Mouse (Mus musculus) heart, adult 18-20 months (tissue): ENCODE results near the gene Gm21970. TPM values are rescaled to one million over a fixed set of nuclear protein-coding genes. Genes with fewer than 3 reads are reported as not detected.
A peak's percentile ranks its signal among the peaks of the same experiment; 100 is the strongest.

Experiments used
- DNase-seq, 2 experiments: peaks; one replicate each; pipeline ENCODE4 v3.0.0; 2021 to 2022; ENCODE audit warnings: mixed read lengths in 1 of 2
- total RNA-seq, 2 experiments: library from RNA; stranded (reverse); gene quantifications; 2 replicates each; pipeline ENCODE4 v1.2.3; 2021

Gm21970 gene
- total RNA-seq, 2 experiments from 2014 or later = not detected

DNA sequence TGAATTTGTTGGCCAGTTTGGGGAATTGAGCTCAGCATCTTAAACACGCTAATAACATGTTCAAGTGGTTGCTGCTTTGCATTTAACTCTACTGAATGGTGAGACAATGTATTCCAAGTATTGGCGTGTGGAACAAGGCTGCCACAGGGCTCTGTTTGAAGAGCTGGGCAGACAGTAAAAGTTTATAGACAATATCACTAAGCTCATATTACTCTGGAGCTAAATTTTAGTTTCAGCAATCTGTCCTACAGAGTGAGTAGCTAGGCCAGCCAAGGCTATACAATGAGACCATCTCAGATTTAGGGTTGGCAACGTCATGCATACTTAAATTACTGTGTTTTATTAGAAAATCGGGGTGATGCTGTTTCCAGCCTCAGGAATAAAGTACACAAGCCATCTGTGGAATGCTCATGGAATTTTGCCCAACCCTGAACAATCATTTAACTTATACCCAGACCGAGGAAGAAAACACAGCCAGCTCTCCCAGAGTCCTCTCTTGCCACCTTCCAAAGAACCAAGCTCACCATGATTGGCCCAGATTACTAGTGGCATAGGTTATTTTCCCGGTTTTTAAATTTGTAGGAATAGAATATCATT lies 10.1 kb downstream of the Gm21970 start:
- no peak for DNase-seq

DNA sequence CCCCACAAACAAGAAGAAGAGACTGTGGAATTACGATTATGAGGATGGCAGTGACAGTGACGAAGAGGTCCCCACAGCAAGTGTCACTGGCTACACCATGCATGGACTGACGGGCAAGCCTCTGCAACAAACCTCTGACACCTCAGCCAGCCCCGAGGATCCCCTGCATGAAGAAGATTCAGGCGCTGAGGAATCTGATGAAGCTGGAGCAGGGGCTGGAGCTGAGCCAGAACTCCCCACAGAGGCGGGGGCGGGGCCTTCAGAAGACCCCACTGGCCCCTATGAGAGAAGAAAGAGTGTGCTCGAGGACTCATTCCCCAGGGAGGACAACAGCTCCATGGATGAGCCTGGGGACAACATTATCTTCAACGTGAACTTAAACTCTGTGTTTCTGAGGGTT lies 12.3 kb downstream of the Gm21970 start:
- no peak for DNase-seq

DNA sequence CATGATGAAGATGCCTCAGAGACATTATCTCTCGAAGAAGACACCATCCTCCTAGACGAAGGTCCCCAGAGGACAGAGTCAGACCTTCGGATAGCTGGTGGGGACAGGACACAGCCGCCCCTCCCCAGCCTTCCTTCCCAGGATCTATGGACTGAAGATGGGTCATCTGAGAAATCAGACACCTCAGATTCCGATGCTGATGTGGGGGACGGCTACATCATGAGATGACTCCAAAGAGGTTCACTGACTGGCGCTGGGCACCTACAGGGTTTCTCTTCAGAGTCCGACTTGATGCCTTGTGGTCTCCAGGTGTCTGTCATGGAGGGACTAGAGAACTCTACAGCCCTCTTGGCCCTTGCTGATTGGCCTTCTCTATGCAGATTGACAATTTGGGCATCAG lies 12.7 kb downstream of the Gm21970 start:
- no peak for DNase-seq

DNA sequence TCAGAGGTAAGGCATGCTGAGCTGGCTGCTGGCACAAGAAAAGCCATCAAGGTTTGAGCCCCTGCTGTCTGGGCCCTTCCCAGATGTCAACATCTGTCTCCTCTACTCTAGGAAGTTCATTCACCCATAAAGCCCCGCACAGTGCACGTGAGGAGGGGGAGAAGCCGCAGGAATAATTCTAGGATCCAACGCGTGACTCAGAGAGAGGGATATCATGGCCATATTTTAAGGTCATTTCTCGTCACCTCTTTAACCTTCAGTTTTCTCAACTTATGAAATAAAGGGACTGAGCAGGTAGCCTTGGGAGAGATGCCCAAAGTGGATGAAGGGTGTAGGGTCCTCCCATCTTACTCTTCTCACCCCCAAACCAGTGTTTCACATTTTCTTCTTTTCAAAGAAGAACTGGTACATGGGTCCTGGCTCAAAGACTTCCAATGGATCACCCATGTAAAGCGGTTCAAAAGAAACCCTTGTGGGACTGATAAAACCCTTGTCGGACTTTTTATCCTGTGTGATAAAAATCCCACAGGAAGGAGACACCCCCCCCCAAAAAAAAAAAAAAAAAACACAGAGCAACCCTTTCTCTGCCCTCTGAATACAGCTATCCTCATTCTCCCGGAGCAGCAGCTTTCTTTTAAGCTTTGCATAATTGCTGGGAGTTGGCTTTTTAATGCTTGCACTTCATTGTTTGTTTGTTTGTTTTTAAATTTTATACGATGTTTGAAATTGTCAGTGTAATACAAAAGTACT lies 13.5 kb downstream of the Gm21970 start:
- DNase-seq = no peak

DNA sequence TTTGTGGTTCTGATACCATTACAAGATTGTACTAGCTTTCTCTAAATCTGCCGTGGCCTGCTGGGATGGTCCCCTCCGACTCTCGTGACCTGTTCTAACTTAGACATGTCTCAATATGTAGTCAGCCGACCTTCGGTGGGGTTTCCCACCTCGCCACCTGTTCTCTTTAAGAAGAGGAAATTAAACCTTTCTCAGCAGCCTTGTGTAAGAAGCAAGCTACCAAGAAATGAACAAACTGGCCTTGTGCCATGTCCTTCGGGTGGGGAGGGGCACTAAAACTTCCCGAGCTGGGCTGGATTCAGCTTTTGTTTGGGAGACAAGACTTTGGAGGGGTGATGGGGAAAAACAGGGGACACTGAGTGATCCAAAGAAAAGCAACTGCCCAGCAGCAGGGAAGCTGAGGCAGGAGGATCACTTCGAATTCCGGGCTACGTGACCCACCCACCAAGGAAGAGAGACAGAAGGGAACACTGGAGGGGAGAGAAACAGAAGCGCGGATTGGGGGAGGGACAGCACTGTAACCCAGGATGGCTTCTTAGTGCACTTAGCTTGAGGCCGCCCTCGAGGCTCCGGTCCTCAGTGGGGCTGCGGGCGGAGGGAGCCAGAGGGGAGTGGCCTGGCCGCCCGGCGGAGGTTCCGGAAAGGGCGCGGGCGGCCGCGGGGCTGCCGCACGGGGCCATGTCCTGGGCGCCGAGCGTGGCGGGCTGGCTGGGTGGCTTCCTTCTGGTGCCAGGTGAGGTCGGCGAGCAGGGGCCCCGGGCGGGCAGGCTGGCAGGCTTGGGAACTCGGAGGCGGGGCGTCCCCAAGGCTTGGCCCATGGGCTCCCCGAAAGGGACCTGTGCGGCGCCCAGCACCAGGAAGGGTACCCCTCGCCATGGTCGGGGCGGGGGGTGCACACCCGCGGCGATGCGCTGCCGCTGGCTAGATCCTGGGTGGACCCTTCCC lies 14.4 kb downstream of the Gm21970 start, which contains the start of gene Il10rb:
TSS of gene Il10rb (plus strand) at position 525 of the 945 bp plus-strand sequence.
- DNase-seq = peak; percentile 85 to 92

DNA sequence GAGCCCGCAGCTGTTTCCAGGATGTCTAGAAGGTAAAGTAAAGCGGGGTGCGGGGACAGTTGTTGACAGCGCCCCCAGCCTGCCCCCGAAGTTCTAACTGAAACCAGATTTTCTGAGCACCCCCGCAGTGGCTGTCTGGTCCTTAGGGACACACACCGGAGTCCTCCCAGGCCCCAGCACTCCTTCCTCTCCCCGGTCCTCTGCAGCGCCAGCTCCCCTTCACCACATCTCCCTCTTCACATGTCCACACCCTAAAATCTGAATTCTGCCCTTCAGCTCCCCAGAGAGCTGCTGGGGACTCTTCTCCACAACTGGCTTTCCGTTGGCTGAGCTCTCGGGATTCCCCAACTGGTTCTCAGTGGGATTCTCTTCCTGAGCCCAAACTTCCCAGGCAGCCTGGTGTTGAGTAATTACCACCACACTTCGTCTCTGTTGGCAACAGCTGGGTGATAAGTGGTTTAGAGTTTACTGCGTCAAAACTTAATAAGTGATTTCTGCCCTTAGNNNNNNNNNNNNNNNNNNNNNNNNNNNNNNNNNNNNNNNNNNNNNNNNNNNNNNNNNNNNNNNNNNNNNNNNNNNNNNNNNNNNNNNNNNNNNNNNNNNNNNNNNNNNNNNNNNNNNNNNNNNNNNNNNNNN lies 15.2 kb downstream of the Gm21970 start:
- DNase-seq = peak; percentile 77 to 79

DNA sequence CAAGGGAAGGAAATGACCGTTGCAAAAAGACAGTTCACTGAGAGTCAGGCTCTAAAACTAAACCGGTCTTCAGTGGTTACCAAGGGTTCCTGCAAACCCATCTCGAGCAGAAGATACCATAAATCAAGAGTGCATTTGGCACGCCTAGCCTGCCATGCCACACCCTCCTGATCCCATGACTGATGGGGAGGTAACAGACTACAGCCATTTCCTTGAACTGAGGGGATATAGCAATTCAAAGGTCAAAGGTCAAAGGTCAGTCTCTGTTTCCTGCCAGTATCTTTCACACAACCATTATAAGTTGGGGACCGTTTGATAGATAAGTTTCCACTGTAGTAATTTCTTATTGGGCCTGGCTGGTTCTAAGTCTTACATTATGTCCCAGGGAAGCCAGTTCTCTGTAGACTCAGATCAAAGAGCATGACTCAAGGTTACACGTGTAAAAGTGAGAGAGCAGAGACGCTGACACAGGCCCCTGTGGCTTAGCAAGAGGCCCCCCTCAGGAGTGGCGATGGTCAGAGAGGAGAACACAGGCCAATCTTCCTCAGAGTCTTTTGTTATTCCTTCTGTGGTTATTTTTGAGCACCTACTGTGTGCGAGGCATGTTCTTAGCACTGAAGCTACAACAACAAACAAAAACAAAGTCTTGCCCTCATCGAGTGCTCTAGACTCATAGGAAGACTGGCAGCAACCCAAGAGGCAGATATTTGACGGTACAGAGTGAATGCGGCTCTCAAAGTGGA lies 21.8 kb downstream of the Gm21970 start:
- no peak for DNase-seq

DNA sequence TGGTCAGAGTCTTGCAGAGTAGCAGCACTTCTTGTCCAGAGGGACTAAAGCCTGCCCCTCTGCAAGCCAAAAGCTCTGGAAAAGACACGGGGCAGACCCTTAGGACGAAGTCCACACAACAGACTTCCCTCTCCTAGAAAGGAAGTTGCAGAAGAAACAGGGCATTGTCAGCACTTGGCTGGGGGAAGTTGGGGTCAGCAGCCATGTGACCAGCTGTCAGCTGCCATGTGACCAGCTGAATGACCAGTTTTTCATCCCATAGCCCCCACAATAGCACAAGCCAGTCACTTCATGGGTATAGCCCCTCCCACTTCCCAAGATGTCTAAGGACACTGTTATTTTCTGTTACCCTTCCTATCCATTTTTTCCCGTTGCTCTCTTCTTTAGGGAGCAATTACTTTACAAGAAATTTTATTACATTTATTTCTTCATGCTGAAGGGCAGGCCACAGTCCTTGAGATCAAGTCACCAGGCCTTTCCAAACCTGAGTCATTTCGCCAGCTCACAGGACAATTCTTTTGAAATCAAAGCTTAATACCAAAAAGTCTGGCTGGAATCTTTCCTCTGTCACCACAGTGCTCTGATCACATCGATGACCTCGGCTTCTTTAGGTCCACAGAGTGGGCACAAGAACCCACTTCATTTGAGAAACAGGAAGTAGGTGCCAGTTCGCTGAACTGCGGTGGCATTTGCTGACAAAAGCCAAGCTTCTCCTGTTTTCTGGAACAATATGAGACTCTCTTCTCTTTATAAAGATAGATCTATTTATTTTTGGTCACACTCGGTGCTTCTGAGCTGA lies 24.1 kb downstream of the Gm21970 start:
- peak in 1 of 2 experiments; percentile 70 for DNase-seq

DNA sequence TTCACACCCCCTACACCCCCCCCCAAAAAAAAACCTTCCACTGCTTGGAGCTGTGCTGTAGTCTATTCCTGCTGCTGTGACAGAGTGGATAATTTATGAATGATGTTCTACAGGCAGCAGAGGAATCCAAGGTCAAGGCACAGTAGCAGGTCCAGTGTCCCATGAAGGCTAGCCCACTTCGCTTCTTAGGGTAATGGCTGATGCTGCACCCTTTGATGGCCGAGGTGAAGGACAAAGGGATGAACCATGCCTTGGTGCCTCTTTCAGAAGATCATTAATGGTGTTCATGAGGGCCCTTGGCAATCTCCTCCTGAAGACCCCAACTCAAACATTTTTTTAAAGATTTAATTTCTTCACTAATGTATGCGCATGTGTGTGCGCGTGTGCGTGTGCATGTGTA lies 24.8 kb downstream of the Gm21970 start:
- DNase-seq = no peak

DNA sequence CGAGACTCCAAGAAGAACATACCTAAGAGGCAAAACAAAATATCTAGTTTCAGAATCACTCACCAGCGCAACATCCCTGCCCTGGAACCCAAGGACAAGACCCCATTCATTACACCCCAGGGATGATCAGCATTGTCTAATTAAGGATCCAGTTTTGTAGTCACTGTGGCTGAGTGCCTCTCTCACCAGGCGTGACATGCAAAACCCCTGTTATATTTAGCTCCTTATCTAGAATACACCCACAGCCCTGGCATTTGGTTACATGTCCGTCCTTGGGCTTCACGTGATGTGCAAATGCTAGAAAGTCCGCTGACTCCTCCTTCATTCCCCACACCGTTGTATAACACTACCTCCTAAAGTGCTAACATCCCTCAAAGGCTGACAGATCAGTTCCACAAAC lies 25.4 kb downstream of the Gm21970 start:
- peak; percentile 74 to 84 for DNase-seq

DNA sequence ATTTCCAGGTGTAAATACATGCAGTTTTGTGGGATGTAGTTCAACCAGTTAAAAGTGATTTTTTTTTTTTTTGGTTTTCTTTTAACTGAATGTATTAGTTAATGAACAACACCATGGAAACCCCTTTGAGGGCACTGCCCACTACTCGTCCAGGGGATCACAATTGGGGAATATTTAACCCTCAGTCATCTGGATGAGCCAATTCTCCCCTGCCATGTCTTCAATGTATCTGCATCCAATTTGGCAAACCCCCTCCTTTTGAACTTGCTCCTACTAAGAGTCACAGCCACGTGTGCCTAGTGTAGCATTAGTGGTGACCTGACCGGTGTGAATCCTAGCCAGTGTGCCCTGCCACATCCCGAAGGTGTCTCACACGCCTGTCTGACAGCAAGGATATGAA lies 27.0 kb downstream of the Gm21970 start:
- no peak for DNase-seq

DNA sequence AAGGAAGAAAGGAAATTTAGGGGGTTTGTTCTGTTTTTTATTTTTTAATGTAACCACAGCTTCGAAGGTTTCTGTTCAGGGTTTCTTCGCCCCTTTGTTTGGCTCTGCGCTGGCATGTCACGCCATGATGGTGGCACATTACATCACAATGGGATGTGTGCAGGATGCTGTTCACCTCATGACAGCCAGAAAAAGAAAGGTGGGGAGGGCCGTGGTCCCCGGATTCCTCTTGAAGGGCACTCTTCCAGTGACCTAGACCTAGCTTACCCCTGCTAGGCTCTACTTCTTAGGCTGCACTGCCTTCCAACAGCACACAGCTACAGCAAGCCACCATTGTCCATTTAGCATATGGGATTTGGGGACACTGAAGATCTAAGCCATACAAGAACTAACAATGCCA lies 34.3 kb downstream of the Gm21970 start:
- DNase-seq = no peak

DNA sequence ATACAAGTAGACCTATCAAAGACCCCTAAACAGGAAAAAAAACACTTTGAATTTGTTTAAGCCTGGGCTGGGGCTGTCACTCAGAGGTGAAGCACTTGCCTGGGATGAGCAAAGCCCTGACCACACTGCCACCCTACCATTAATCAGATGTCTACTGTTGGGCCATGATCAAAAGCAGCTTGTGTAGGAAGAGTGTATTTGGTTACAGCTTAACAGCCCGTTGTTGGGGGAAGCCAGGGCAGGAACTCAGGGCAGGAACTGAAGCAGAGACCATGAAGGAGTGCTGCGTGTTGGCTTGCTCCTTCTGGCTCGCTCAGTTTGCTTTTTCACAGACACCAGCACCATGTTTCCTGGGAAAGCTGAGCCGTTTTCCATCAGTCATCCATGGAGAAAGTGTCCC lies 35.1 kb downstream of the Gm21970 start:
- DNase-seq = no peak

DNA sequence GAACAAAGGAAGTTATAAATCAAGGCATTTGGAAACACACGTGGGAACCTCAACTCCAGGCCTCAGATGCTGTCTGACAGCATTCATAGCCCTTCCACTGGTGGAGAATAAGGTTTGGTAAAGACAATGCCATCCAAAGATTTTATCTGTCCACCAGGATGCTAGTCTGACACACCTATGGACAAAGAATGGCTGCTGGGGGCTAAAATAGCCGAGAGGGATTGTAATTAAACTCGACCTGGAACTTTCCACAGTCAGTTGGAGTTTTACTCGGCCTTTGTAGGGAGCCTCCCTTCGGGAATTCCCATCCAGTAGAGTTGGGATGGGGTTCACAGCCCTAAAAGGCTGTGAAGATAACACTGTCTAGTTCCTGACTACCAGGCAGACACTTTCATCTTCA lies 35.9 kb downstream of the Gm21970 start:
- no peak for DNase-seq

DNA sequence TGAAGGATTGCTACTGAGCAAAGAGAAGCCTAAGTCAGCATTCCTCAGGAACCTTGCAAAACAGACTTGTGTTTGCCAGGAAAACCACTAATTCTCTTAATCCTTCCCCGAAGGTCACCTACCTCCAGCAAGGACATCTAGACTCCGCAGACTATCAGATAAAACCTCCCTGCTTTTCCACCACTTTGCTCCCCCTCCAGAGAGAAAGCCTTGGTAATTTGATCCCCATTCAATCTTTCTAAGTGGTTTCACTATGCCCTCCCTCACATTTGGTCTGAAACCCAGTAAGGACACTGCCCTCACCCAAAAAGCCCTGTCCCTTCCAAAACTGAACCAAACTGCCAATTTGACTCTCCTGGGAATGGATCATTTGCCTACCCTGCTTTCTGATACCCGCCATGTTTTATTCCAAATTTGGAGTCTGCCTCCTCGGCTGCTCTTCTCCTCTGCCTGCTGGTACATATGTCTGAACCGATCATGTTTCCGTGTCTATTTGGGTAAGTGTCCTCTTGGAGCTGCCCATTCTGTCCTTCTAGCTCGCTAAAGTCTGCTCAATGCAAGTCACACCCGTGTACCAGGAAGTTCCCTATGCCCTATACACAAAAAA lies 36.8 kb downstream of the Gm21970 start:
- no peak for DNase-seq

DNA sequence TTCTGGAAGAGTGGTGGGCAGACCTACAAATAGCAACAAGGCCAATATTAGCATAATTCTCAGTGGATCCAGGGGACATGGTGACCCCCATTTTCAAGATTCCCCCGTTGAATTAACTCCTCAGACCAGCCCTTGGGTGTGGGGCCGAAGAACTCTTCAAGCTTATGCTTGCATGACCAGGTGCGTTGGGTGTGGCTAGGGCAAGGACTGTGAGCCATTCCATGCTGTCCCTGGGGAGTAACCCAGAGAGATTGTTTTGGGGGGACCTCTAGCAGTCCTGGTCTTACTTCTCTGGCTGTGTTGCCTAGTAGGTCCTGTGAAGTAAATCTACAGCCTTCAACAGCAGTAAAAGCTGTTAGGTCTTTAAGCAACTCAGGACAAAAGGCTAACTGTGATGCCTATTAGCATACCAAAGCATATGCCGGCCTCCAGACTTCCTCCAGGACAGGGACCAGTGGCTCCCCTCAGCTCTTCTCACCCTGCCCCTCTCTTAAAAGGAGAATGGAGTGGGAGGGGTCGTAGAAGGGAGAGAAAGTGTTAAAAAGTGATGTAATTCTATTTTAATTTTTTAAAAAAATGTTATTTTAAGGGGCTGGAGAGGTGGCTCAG lies 41.3 kb downstream of the Gm21970 start:
- no peak for DNase-seq

DNA sequence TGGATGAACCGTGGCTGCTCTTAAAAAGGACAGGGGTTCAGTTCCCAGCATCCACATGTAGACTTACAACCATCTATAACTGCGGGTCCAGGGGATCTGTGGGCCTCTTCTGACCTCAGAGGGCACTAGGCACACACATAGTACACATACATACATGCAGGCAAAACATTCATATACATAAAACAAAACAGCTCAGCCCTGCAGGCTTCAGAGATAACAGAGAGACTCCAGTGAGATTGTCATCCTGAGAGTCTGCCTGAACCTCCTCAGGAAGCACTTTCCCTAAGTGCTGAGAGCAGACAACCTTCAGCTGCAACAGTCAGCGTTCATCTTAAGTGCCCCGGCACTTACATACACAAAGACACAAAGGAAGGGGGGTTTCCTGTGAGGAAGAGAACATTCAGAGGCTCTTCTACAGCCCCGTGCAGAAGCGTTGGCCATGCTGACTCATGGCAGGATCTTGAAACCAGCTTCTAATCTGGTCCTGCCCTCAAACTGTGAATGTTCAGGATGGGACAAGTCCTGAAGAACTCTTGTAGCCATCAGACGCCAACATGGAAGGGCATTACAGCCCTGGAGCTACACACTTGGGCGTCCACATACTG lies 41.9 kb downstream of the Gm21970 start:
- no peak for DNase-seq

DNA sequence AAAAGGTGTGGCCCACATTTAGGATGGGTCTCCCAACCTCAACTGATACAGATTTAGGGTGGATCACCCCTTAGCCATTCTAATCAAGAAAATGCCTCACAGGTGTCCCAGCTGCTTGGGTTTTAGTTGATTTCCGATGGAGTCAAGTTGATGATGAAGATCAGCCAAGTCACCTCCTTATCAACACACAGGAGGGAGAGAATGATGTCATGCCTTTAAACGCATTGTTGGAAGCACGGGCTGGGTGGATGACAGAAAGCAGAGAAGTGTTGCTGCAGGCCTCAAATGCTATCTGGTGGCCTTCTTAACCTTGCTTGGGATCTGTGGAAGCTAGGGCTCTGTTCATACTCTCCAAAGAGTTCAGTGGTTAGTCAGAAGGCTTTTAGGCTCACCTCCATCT lies 42.6 kb downstream of the Gm21970 start:
- no peak for DNase-seq

DNA sequence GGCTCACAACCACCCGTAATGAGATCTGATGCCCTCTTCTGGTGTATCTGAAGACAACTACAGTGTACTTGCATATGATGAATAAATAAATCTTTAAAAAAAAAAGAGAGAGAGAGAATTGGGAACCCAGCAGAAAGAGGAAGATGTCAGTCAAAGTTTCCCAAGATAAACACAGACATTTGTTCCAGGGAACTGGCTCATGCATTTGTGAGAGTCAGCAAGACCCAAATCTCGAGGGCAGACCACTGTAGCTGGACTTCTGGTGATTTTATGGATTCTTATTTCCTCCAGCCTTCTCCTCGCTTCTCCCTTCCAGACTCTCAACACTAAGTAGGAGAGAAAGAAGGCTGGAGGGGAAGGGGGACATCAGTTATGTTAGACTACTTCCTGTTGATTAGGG lies 46.6 kb downstream of the Gm21970 start:
- DNase-seq = no peak
